Mouse (Mus musculus) limb, embryonic 14.5 days (tissue): ENCODE results near the gene Ube2b. TPM values are rescaled to one million over a fixed set of nuclear protein-coding genes. Genes with fewer than 3 reads are reported as not detected.
A peak's percentile ranks its signal among the peaks of the same experiment; 100 is the strongest.

Experiments used
- ATAC-seq: fragments of 200-750 bp; cut with Nextera tagmentation; 2 replicates; pipeline ENCODE4 v1.8.0; 2017; ENCODE audit warnings: low read depth, moderate number of reproducible peaks, moderate TSS enrichment; ENCODE audit not compliant: low FRiP score
- DNase-seq: peaks from one replicate; pipeline ENCODE4 v3.0.0-alpha.2; 2015; ENCODE audit warnings: low spot score
- H3K27ac ChIP-seq: fragments of 300-500 bp; sonication (generic); replicated peaks from 2 replicates; pipeline ENCODE4 v1.5.1; 2014; ENCODE audit warnings: low read depth, mild to moderate bottlenecking, low read length, moderate library complexity, mixed read lengths
- H3K27me3 ChIP-seq: fragments of 300-500 bp; sonication (generic); 2 replicates; pipeline ENCODE4 v1.6.1; 2014; ENCODE audit warnings: low read length, mixed read lengths; ENCODE audit not compliant: control insufficient read depth, insufficient read depth
- H3K36me3 ChIP-seq: fragments of 300-500 bp; sonication (generic); 2 replicates; pipeline ENCODE4 v1.6.1; 2014; ENCODE audit warnings: mild to moderate bottlenecking, low read length, moderate library complexity, mixed read lengths; ENCODE audit not compliant: control insufficient read depth, insufficient read depth
- H3K4me1 ChIP-seq: fragments of 300-500 bp; sonication (generic); 2 replicates; pipeline ENCODE4 v1.6.1; 2014; ENCODE audit warnings: antibody characterized with exemption, low read length, mixed read lengths; ENCODE audit not compliant: control insufficient read depth, insufficient read depth
- H3K4me2 ChIP-seq: fragments of 300-500 bp; sonication (generic); replicated peaks from 2 replicates; pipeline ENCODE4 v1.6.1; 2014; ENCODE audit warnings: low read depth, mild to moderate bottlenecking, low read length, moderate library complexity; ENCODE audit not compliant: severe bottlenecking
- H3K4me3 ChIP-seq: fragments of 300-500 bp; sonication (generic); replicated peaks from 2 replicates; pipeline ENCODE4 v1.5.1; 2014; ENCODE audit warnings: low read length
- H3K9ac ChIP-seq: fragments of 300-500 bp; sonication (generic); 2 replicates; pipeline ENCODE4 v1.6.1; 2014; ENCODE audit warnings: mild to moderate bottlenecking, low read depth, low read length, moderate library complexity; ENCODE audit not compliant: severe bottlenecking
- H3K9me3 ChIP-seq: fragments of 300-500 bp; sonication (generic); 2 replicates; pipeline ENCODE4 v1.6.1; 2016; ENCODE audit warnings: low read length; ENCODE audit not compliant: control insufficient read depth
- POLR2A ChIP-seq: fragments of 200-500 bp; IDR thresholded peaks from 2 replicates; pipeline ENCODE4 v1.8.0; 2012; ENCODE audit warnings: inconsistent platforms, mild to moderate bottlenecking, moderate library complexity, borderline replicate concordance; ENCODE audit not compliant: insufficient read depth, insufficient read length; ENCODE audit errors: extremely low read depth
- WGBS: fragments of 180-500 bp; shearing (Covaris S2); extraction: QIAGEN DNeasy Blood & Tissue Kit; methylation state at CpG from one replicate; pipeline ENCODE4 v1.1.7; 2014; 5-methylcytosine and 5-hydroxymethylcytosine counted together
- polyA plus RNA-seq, 2 experiments: library from polyadenylated mRNA; depleted of rRNA in 1 of 2; stranded (reverse) in 1 of 2; unstranded in 1 of 2; fragments of >200 nt; fragmentation: Nextera tagmentation in 1 of 2; extraction: Ambion mirVana in 1 of 2; gene quantifications; 2 replicates each; pipeline versions ENCODE4 v1.2.1 to v1.2.3; 2012 to 2014

Gene Ube2b
- polyA plus RNA-seq, 2 experiments = 151 to 211 TPM

- no peak overlapping the region for H3K9ac ChIP-seq
- H3K4me3 ChIP-seq = no peak overlapping the region
- DNase-seq = no peak
- H3K27me3 ChIP-seq = no peaks in the 10 kb centered on the region
- WGBS = 50% methylated on average over 2 of the region's 2 CpGs
- no peaks in the 10 kb centered on the region for H3K9me3 ChIP-seq
- no peak overlapping the region for H3K27ac ChIP-seq
- H3K4me2 ChIP-seq = no peak overlapping the region
- H3K36me3 ChIP-seq = no peaks in the 10 kb centered on the region
- no peak for ATAC-seq
- TF ChIP-seq POLR2A = no peak
- peaks cover 18% of the 10 kb centered on the region for H3K4me1 ChIP-seq
Measured at GRCm38 (mm10) chr11:52005586-52005985, 5.0 kb upstream of the Ube2b start.

- TF ChIP-seq POLR2A = peak; percentile 85; the same call in 1 of the 2 replicates
- Histone ChIP-seq H3K27me3 (no peaks in the 10 kb centered on the region), H3K27ac (peak within 1 kb of the TSS; percentile 91), H3K9me3 (no peaks in the 10 kb centered on the region), H3K9ac (peak within 1 kb of the TSS; percentile 86), H3K4me3 (peak within 1 kb of the TSS; percentile 85), H3K4me2 (peak within 1 kb of the TSS; percentile 58), H3K4me1 (peaks cover 20% of the 10 kb centered on the region), H3K36me3 (no peaks in the 10 kb centered on the region)
- ATAC-seq (peak; percentile 87), DNase-seq (peak; percentile 94)
- WGBS = under 1% methylated on average over 46 of the region's 51 CpGs
Measured at GRCm38 (mm10) chr11:52003772-52004528, 3.4 kb upstream of the Ube2b start, which contains the start of gene Cdkl3. Gene Cdkl3, plus strand, starts transcription at chr11:52004221.

GRCm38 (mm10) chr11:52003505-52003771 lies 2.9 kb upstream of the Ube2b start:
- Histone ChIP-seq H3K27me3 (no peaks in the 10 kb centered on the region), H3K36me3 (no peaks in the 10 kb centered on the region), H3K9me3 (no peaks in the 10 kb centered on the region), H3K4me1 (peaks cover 24% of the 10 kb centered on the region), H3K27ac (peak overlapping the region; percentile 89), H3K9ac (peak overlapping the region; percentile 86), H3K4me2 (peak overlapping the region; percentile 58), H3K4me3 (peak overlapping the region; percentile 85)
- 12% methylated on average over 4 of the region's 4 CpGs for WGBS
- no peak for TF ChIP-seq POLR2A
- DNase-seq (peak; percentile 5), ATAC-seq (no peak)

GRCm38 (mm10) chr11:52002842-52003504 lies 2.4 kb upstream of the Ube2b start:
- Histone ChIP-seq H3K27me3 (no peaks in the 10 kb centered on the region), H3K27ac (peak overlapping the region; percentile 89), H3K9me3 (no peaks in the 10 kb centered on the region), H3K4me1 (peaks cover 29% of the 10 kb centered on the region), H3K9ac (peak overlapping the region; percentile 86), H3K36me3 (peaks cover under 1% of the 10 kb centered on the region; the same call in 1 of the 2 replicates), H3K4me2 (peak overlapping the region; percentile 58), H3K4me3 (peak overlapping the region; percentile 85)
- TF ChIP-seq POLR2A = no peak
- 76% methylated on average over 13 of the region's 13 CpGs for WGBS
- no peak for ATAC-seq
- no peak for DNase-seq

- TF ChIP-seq POLR2A = no peak
- no peak overlapping the region for H3K9ac ChIP-seq
- no peaks in the 10 kb centered on the region for H3K27me3 ChIP-seq
- peaks cover 33% of the 10 kb centered on the region for H3K4me1 ChIP-seq
- ATAC-seq = no peak
- no peak for DNase-seq
- 94% methylated on average over 8 of the region's 8 CpGs for WGBS
- H3K27ac ChIP-seq = no peak overlapping the region
- no peaks in the 10 kb centered on the region for H3K9me3 ChIP-seq
- 0 out of 2 replicates have a peak overlapping the region, but pooled peaks have one; percentile 59 for H3K4me2 ChIP-seq
- H3K4me3 ChIP-seq = no peak overlapping the region
- peaks cover 12% of the 10 kb centered on the region for H3K36me3 ChIP-seq
Measured at GRCm38 (mm10) chr11:52001861-52002260, 1.3 kb upstream of the Ube2b start.
